Mouse (Mus musculus): ENCODE results near the gene Iqgap2. TPM values are rescaled to one million over a fixed set of nuclear protein-coding genes. Genes with fewer than 3 reads are reported as not detected.

The Iqgap2 gene
- polyA plus RNA-seq, 1 experiment: 15.5 TPM

GRCm38 (mm10) chr13:95855537-95855936, 36.2 kb downstream of the Iqgap2 start:
- WGBS: 66% methylated on average over 4 of the region's 4 CpGs
- Histone ChIP-seq H3K4me1 (ENCODE audit: control insufficient read depth, insufficient read depth, low read length) (no peaks in the 10 kb centered on the region), H3K27ac (ENCODE audit: control insufficient read depth, insufficient read depth, low read depth, low read length, poor library complexity) (no peak overlapping the region), H3K4me3 (replicated peaks; ENCODE audit: control insufficient read depth, low read depth, low read length) (no peak overlapping the region)
- no peak for TF ChIP-seq CTCF (IDR thresholded peaks at IDR 0.05; ENCODE audit: control insufficient read depth, insufficient read depth, low read length)

GRCm38 (mm10) chr13:95851611-95852010, 40.1 kb downstream of the Iqgap2 start:
- TF ChIP-seq CTCF (IDR thresholded peaks at IDR 0.05; ENCODE audit: control insufficient read depth, insufficient read depth, low read length) (no peak), POLR2A (IDR thresholded peaks at IDR 0.05; ENCODE audit: borderline replicate concordance, control insufficient read depth, low read depth, low read length) (no peak)
- WGBS: 81% methylated on average over 4 of the region's 4 CpGs
- no peak overlapping the region for H3K4me3 ChIP-seq (replicated peaks; ENCODE audit: control insufficient read depth, low read depth, low read length)
- H3K27ac ChIP-seq (ENCODE audit: control insufficient read depth, insufficient read depth, low read depth, low read length, poor library complexity): no peak overlapping the region
- H3K4me1 ChIP-seq (ENCODE audit: control insufficient read depth, insufficient read depth, low read length): peaks cover 2% of the 10 kb centered on the region

- no peak overlapping the region for H3K27ac ChIP-seq (ENCODE audit: control insufficient read depth, insufficient read depth, low read depth, low read length, poor library complexity)
- WGBS: 79% methylated on average over 5 of the region's 5 CpGs
- TF ChIP-seq POLR2A (IDR thresholded peaks at IDR 0.05; ENCODE audit: borderline replicate concordance, control insufficient read depth, low read depth, low read length) (no peak), CTCF (IDR thresholded peaks at IDR 0.05; ENCODE audit: control insufficient read depth, insufficient read depth, low read length) (no peak)
Measured at GRCm38 (mm10) chr13:95850451-95850850, 41.3 kb downstream of the Iqgap2 start.

GRCm38 (mm10) chr13:95849501-95850007, 42.2 kb downstream of the Iqgap2 start:
- Histone ChIP-seq H3K27ac (ENCODE audit: control insufficient read depth, insufficient read depth, low read depth, low read length, poor library complexity) (no peak overlapping the region), H3K4me3 (replicated peaks; ENCODE audit: control insufficient read depth, low read depth, low read length) (no peak overlapping the region), H3K4me1 (ENCODE audit: control insufficient read depth, insufficient read depth, low read length) (peaks cover 3% of the 10 kb centered on the region)
- TF ChIP-seq CTCF (IDR thresholded peaks at IDR 0.05; ENCODE audit: control insufficient read depth, insufficient read depth, low read length) (no peak), POLR2A (IDR thresholded peaks at IDR 0.05; ENCODE audit: borderline replicate concordance, control insufficient read depth, low read depth, low read length) (no peak)
- WGBS: 63% methylated on average over 7 of the region's 7 CpGs

More at GRCm38 (mm10) chr13:95850451-95850850, 41.3 kb downstream of the Iqgap2 start:
- Histone ChIP-seq H3K4me1 (ENCODE audit: control insufficient read depth, insufficient read depth, low read length) (peaks cover 2% of the 10 kb centered on the region), H3K4me3 (replicated peaks; ENCODE audit: control insufficient read depth, low read depth, low read length) (no peak overlapping the region)

- Histone ChIP-seq H3K4me1 (ENCODE audit: control insufficient read depth, insufficient read depth, low read length) (peaks cover 6% of the 10 kb centered on the region), H3K27ac (ENCODE audit: control insufficient read depth, insufficient read depth, low read depth, low read length, poor library complexity) (no peak overlapping the region), H3K4me3 (replicated peaks; ENCODE audit: control insufficient read depth, low read depth, low read length) (no peak overlapping the region)
- WGBS: 59% methylated on average over 5 of the region's 5 CpGs
- no peak for TF ChIP-seq CTCF (IDR thresholded peaks at IDR 0.05; ENCODE audit: control insufficient read depth, insufficient read depth, low read length)
- no peak for TF ChIP-seq POLR2A (IDR thresholded peaks at IDR 0.05; ENCODE audit: borderline replicate concordance, control insufficient read depth, low read depth, low read length)
Measured at GRCm38 (mm10) chr13:95846364-95846763, 45.4 kb downstream of the Iqgap2 start.

GRCm38 (mm10) chr13:95844950-95845349, 46.8 kb downstream of the Iqgap2 start:
- TF ChIP-seq POLR2A (IDR thresholded peaks at IDR 0.05; ENCODE audit: borderline replicate concordance, control insufficient read depth, low read depth, low read length) (no peak), CTCF (IDR thresholded peaks at IDR 0.05; ENCODE audit: control insufficient read depth, insufficient read depth, low read length) (no peak)
- WGBS: 36% methylated on average over 3 of the region's 3 CpGs
- no peak overlapping the region for H3K4me3 ChIP-seq (replicated peaks; ENCODE audit: control insufficient read depth, low read depth, low read length)
- H3K27ac ChIP-seq (ENCODE audit: control insufficient read depth, insufficient read depth, low read depth, low read length, poor library complexity): no peak overlapping the region; the same call in 1 of the 2 replicates
- peaks cover 9% of the 10 kb centered on the region for H3K4me1 ChIP-seq (ENCODE audit: control insufficient read depth, insufficient read depth, low read length)

- TF ChIP-seq POLR2A (IDR thresholded peaks at IDR 0.05; ENCODE audit: borderline replicate concordance, control insufficient read depth, low read depth, low read length) (no peak), CTCF (IDR thresholded peaks at IDR 0.05; ENCODE audit: control insufficient read depth, insufficient read depth, low read length) (no peak)
- H3K4me3 ChIP-seq (replicated peaks; ENCODE audit: control insufficient read depth, low read depth, low read length): no peak overlapping the region
- WGBS: 79% methylated on average over 10 of the region's 10 CpGs
- peaks cover 9% of the 10 kb centered on the region for H3K4me1 ChIP-seq (ENCODE audit: control insufficient read depth, insufficient read depth, low read length)
- no peak overlapping the region for H3K27ac ChIP-seq (ENCODE audit: control insufficient read depth, insufficient read depth, low read depth, low read length, poor library complexity)
Measured at GRCm38 (mm10) chr13:95843411-95844026, 48.2 kb downstream of the Iqgap2 start.

- WGBS: 70% methylated on average over 7 of the region's 7 CpGs
- no peak overlapping the region for H3K4me3 ChIP-seq (replicated peaks; ENCODE audit: control insufficient read depth, low read depth, low read length)
- H3K4me1 ChIP-seq (ENCODE audit: control insufficient read depth, insufficient read depth, low read length): peaks cover 8% of the 10 kb centered on the region
- H3K27ac ChIP-seq (ENCODE audit: control insufficient read depth, insufficient read depth, low read depth, low read length, poor library complexity): no peak overlapping the region
- TF ChIP-seq POLR2A (IDR thresholded peaks at IDR 0.05; ENCODE audit: borderline replicate concordance, control insufficient read depth, low read depth, low read length) (no peak), CTCF (IDR thresholded peaks at IDR 0.05; ENCODE audit: control insufficient read depth, insufficient read depth, low read length) (no peak)
Measured at GRCm38 (mm10) chr13:95842803-95843202, 48.9 kb downstream of the Iqgap2 start.

All from bone marrow, adult 2 months (tissue).